Mouse (Mus musculus): ENCODE measurements around the gene Gm47791.

Gm47791 gene

GRCm38 (mm10) chr1:82771022-82771586, at the start of gene Gm47791:
Gene Gm47791, minus strand, starts transcription at chr1:82771243.
- DNase-seq (ENCODE audit: low spot score in 2 of 2): no peak

DNA sequence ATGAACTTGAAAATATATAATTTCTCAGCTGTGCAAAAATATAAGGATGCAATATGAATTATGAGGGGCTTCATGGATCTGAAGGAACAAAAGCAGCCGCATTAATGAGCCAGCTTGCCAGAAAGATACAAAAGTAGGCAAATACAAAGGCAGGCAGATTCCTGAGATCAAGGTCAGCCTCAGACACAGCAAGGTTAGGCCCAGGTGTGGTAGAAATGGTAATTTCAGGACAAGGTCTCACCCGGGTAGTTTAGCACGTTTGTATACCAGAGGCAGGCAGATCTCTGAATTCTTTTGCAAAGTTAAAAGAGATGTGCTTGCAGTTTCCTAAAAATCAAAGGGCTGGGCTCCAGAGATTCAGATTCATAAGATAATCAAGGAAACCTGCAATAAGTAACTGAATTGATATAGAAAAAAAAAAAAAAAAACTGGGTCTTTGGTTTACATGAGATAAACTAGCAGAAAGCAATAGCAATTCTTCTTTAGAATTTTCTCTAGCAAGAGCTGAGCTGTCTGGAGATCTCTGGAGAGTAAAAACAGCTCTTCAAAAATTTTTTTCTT, 49.7 kb upstream of the Gm47791 start:
- DNase-seq (ENCODE audit: low spot score in 2 of 2): no peak

GRCm38 (mm10) chr1:82820179-82820578, 49.1 kb upstream of the Gm47791 start:
- no peak for DNase-seq (ENCODE audit: low spot score in 2 of 2)

GRCm38 (mm10) chr1:82819366-82819765, 48.3 kb upstream of the Gm47791 start:
- no peak for DNase-seq (ENCODE audit: low spot score in 2 of 2)

DNA sequence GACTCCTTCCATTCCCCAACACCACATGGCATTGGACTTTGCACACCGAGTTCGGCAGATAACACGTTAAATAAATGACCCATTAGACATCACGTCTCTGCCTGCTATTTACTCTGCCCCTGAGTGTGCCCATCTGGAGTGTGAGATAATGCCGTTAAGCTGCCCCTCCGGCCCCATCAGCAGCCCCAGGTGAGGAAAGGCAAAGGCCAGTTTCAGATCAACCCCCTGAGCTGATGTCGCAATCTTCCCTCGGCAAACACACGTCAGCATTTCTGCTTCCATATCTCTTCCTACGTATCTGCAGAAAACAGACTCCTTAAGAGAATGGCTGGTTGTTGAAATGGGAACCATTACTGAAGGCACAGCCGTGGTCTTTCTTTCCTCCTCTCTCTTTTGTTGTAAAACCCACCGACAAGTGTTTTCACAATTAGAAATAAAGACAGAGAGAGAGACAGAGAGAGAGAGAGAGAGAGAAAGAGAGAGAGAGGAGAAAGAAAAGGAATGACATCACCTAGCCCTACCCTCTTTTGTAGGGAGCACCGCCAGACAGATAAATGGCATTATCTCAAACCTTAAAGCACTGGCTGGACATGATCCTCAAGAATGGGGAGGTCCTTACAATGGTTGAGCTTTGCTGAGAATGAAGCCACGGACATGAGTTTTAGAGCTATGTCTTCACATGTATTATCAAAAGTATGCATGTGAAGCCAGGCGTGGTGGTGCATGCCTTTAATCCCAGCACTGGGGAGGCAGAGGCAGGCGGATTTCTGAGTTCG, 45.1 kb upstream of the Gm47791 start:
- DNase-seq (ENCODE audit: low spot score in 2 of 2): no peak

- DNase-seq (ENCODE audit: low spot score in 2 of 2): no peak
Observed at GRCm38 (mm10) chr1:82811766-82812165, 40.7 kb upstream of the Gm47791 start.

GRCm38 (mm10) chr1:82808564-82808963, 37.5 kb upstream of the Gm47791 start:
- no peak for DNase-seq (ENCODE audit: low spot score in 2 of 2)

GRCm38 (mm10) chr1:82807206-82807605, 36.2 kb upstream of the Gm47791 start:
- no peak for DNase-seq (ENCODE audit: low spot score in 2 of 2)

DNA sequence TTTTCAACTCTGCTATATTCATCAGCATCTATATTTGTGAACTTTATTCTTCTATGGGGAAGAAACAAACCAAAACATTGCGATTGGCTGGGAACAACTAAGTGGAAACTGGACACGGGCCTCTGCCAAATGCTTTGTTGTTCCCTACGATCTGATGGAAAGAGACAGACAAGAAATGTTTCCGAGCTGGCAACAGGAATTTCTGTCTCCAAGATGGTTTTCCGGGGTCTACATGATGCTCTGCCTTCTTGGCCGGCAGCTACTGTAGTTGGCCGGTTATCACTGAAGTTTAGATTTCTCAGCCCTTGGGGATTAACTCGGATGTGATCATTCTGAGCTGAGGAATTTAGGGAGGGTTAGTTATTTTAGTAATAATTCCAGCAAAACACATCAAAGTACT, 35.3 kb upstream of the Gm47791 start:
- DNase-seq (ENCODE audit: low spot score in 2 of 2): no peak

DNA sequence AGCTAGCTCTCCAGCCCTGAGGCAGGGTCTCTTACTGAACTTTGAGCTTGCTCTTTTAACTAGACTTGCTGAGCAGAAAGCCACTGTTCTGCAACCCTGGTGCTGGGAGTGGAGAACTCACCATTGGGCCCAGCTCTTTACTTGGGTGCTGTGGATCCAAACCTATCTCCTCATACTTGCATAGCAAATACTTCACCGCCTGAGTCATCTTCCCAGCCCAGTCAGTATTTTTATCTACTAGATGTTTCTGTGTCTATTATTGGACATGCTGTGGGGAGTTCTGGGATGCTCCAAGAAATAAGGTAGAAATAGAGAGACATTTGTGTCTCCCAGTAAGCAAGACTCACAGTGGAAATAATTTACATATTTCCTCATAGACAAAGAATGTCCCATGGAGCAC, 33.0 kb upstream of the Gm47791 start:
- DNase-seq (ENCODE audit: low spot score in 2 of 2): peak in 1 of 2 experiments; percentile 11

DNA sequence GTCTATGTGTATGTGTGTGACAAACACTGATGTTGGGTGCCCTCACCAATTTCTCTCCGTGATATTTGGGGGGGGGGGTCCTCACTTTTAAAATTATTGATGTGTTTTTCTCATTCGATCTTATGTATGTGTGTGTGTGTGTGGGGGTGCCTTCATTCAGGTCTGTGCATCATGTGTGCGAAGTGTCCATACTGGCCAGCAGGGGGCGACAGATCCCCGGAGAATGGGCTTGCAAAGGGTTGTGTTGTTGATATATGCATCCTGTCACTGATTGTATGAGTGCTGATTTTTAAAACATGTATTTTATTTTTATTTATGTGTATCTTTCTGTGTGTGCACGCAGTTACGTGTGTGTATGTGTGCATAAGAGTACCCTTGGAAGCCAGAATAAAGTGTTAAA, 32.6 kb upstream of the Gm47791 start:
- no peak for DNase-seq (ENCODE audit: low spot score in 2 of 2)

DNA sequence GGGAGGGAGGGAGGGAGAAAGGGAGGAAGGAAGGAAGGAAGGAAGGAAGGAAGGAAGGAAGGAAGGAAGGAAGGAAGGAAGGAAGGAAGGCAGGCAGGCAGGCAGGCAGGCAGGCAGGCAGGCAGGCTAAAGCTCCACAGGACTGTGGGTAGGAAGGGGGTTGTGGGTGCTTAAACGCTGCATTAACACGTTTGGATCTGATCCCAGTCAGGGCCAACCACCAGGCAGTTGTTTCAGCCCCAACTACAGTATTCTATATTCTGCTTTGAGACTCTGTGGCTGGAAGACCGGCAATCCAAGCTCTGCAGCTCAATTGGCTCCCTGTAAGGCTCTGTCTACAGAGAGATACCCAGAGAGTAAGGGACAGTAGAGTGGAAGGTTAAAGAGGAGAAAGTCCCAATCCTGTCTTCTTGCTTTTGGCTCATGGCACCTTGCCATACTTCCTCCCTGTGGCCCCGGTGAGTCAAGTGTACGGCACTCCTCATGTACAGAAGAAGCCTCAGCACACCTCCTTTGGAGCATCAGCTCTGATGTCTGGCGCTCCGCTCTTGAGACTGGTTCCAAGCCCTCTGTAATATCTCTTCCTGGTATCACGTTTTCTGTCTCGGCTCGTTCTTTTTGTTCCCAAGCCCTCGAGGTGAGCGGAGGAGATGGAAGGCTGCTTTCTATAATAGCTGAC, 30.2 kb upstream of the Gm47791 start:
- no peak for DNase-seq (ENCODE audit: low spot score in 2 of 2)

DNA sequence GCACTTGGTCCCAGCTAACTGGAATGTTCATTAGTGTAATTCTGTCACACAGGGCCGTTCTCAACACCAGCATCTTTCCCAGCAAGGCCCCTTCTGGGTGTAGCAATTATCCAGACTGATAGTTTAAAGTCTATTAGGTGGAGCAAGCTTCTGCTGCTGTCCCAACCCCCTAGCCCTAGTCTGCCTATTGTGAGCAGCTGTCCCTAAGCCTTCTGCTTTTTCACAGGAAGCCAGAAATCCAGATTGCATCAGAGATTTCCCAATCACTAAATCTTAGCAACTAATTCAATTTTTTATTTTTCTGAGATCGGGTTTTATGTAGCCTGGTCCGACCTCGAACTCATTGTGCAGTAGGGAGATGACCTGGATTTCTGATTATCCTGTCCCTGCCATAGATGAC, 27.9 kb upstream of the Gm47791 start:
- no peak for DNase-seq (ENCODE audit: low spot score in 2 of 2)

DNA sequence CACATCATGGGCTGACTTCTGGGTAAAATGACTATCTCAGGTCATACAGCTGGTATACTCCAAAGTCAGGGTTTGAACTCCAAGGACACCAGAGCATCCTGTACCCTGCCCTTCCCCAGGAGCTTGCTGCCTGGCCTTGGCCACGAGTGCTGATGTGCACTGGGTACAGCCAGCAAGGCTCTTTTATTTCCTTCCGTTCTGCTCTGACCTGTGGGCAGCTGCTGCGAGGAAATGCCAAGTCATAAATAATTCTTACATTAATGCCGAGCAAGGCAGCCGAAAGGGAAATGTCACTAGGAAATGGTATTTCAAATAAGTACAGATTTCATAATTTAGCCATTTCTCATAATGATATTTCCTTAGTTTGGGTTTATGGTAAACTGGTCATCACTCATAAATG, 27.3 kb upstream of the Gm47791 start:
- no peak for DNase-seq (ENCODE audit: low spot score in 2 of 2)

DNA sequence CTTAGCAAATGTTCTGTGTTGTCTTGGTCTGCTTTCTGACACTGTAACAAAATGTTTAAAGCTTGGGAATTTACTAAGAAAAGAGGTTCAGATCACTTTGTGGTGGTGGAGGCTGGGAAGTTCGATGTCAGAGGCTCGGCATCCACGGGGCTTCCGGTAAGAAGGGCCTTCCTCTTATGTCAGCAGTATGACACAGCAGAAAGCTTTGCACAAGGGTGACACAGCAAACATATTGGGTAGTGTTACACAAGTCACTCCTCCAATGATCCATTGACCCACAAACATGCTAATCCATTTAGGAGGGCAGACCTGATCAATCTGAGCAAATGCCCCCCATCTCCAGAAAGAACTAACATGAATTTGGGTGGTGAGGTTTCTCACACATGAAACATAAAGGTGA, 26.0 kb upstream of the Gm47791 start:
- no peak for DNase-seq (ENCODE audit: low spot score in 2 of 2)

DNA sequence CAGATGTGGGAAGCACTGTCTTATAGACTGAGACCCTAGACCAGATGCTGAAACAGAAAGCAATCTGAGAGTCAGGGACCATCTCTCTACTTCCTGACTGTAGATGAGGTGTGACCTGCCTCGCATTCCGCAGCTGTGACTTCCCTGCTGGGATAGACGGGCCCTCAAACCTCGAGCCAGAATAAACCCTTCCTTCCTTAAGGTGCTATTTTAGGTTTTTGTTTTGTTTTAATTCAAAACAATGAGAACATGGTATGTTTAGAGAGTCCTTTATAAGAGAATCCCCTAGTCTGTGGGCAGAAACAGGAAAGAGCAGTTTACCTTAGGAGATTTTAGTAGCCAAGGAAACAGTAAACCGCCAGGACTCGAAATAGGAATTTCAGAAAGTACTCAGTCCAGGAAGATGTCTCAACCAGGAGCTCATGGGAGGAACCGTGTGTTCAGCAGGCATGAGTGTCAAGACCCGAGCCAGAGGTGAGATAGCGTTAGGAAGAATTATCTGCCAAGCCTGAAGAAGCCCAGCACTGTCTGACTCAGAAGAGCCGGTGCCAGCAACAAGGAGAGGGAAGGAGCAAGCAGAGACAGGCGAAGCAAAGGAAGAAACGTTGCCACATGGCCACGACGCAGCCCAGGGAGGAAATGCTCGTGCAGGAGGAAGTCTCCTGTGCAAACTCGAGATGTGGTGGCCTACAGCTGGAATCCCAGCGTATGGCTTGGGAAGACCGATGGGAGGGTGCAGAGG, 24.8 kb upstream of the Gm47791 start:
- peak in 1 of 2 experiments; percentile 21 for DNase-seq (ENCODE audit: low spot score in 2 of 2)

DNA sequence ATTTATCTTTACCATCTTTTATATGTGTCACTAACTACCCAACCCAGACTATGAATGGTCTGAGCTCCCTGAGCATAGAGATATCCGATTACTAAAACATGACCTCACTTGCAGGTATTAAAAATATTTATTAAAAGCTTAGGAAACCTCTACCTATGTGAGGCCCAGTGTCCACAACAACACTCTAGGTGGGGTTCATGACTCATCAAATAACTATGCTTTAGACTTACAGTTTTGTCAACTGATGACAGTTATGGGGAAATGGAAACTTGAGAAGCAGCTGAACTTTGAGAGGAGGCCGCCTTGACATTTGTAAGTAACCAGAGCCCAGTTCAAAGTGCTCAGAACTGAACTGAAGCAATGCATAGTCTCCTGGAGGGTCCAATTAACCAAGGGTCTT, 24.2 kb upstream of the Gm47791 start:
- no peak for DNase-seq (ENCODE audit: low spot score in 2 of 2)

DNA sequence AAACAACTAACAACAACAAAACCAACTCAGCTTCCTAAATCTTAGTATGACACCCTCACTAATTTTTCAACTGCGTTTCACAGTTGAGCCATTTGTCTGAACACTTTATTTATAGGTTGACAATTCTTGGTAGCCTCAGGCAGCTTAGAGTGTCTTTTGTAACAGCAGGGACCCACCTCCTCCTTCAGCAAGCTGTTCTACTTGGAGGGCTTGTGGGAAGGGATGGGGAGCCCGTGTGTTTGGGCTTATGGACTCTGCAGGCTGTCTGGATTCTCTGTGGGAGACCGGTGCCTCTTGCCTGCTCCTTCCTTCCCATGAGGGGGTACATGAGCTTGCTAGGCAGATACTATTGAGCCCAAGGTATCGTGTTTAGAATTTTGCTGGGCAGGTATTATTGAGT, 22.9 kb upstream of the Gm47791 start:
- DNase-seq (ENCODE audit: low spot score in 2 of 2): peak; percentile 43 to 59

DNA sequence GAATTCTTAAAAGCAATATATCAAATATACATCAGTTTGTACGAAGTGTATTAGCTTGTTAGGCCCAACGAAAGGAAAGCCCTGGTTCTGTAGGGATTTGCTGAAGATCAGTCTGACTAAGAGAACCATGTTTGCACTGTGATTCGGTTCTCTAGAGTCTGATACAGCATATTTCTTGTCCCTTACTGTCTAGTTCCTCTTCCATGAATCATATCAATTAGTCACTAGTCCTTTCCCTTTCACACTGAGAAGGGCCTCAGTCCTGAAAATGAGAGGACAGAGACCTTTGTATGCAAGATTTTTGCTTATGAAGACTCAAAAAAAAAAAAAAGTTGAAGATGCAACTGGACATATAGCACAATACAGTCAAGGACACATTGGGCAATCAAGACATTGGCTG, 22.1 kb upstream of the Gm47791 start:
- no peak for DNase-seq (ENCODE audit: low spot score in 2 of 2)

- no peak for DNase-seq (ENCODE audit: low spot score in 2 of 2)
Observed at GRCm38 (mm10) chr1:82792238-82792637, 21.2 kb upstream of the Gm47791 start.

- DNase-seq (ENCODE audit: low spot score in 2 of 2): no peak
Observed at GRCm38 (mm10) chr1:82791105-82791504, 20.1 kb upstream of the Gm47791 start.

- no peak for DNase-seq (ENCODE audit: low spot score in 2 of 2)
Observed at GRCm38 (mm10) chr1:82788070-82788469, 17.0 kb upstream of the Gm47791 start.
